Mouse (Mus musculus): Measurements from ENCODE around the gene Arhgap15.

DNA sequence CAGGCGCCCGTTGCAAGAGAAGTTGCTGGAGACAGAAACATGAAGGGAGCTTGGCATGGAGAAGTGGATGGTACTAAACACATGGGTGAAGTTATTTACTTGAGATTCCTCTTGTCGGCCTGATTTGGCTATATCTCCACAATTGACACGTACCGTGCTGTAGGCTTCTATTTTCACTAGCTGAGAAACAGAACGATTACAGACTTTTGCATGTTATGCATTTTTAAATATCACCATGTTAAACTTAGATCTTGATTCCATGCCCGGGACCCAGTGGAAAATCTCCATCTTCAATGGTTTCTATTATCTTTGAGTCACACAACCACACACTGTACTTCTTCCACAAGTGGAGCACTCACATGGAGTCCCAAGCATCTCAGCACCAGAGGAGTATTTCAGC is 466.9 kb downstream of the Arhgap15 start:
- TF ChIP-seq POLR2A (IDR thresholded peaks at IDR 0.05; ENCODE audit: insufficient read depth, low read depth, low read length) (no peak), CTCF (IDR thresholded peaks at IDR 0.05; ENCODE audit: insufficient read depth, low read depth, low read length) (no peak)
